Mouse (Mus musculus) CH12.LX (cell line): ENCODE results near the gene Nup188. TPM values are rescaled to one million over a fixed set of nuclear protein-coding genes. Genes with fewer than 3 reads are reported as not detected.

Source experiments
- DNase-seq: peaks from one replicate; pipeline ENCODE4 v3.0.0-alpha.2; 2013; ENCODE audit errors: extremely low read depth
- H3K27ac ChIP-seq: 2 replicates; pipeline ENCODE4 v1.5.1; 2012; ENCODE audit warnings: low read depth, mild to moderate bottlenecking, control low read depth, moderate library complexity; ENCODE audit not compliant: insufficient read depth
- H3K27me3 ChIP-seq: replicated peaks from 2 replicates; pipeline ENCODE3; 2012; ENCODE audit warnings: inconsistent platforms
- H3K36me3 ChIP-seq, 2 experiments: replicated peaks in 1 of 2; 2 replicates each; pipeline versions ENCODE3 to v1.6.1; 2012; ENCODE audit warnings: inconsistent platforms in 1 of 2, low read length in 1 of 2, mild to moderate bottlenecking in 1 of 2, mixed read lengths in 1 of 2, moderate library complexity in 1 of 2; ENCODE audit not compliant: control insufficient read depth in 1 of 2, insufficient read depth in 1 of 2
- H3K4me1 ChIP-seq, 2 experiments: 2 replicates each; pipeline ENCODE4 v1.6.1; 2012; ENCODE audit warnings: inconsistent platforms in 1 of 2, moderate library complexity in 1 of 2; ENCODE audit not compliant: insufficient read depth in 2 of 2, control insufficient read depth in 1 of 2
- H3K4me2 ChIP-seq: 2 replicates; pipeline ENCODE4 v1.6.1; 2012; ENCODE audit warnings: low read depth, mild to moderate bottlenecking, control low read depth; ENCODE audit not compliant: poor library complexity, insufficient read depth, severe bottlenecking
- H3K4me3 ChIP-seq, 3 experiments: fragments of 150-350 bp in 1 of 3; sonication (generic) in 1 of 3; replicated peaks in 1 of 3; 2 replicates each; pipeline versions ENCODE3 to v1.5.1; 2011 to 2012; ENCODE audit warnings: low read depth in 2 of 3, low read length in 2 of 3, mild to moderate bottlenecking in 2 of 3, moderate library complexity in 2 of 3, control low read depth in 1 of 3, improper control_type of control experiment in 1 of 3, inconsistent platforms in 1 of 3, mixed read lengths in 1 of 3; ENCODE audit not compliant: poor library complexity in 1 of 3
- H3K79me2 ChIP-seq: replicated peaks from 2 replicates; pipeline ENCODE4 v1.6.1; 2012; ENCODE audit warnings: mild to moderate bottlenecking, moderate library complexity; ENCODE audit not compliant: control insufficient read depth, poor library complexity, insufficient read depth, severe bottlenecking; ENCODE audit errors: extremely low read depth
- H3K9ac ChIP-seq: 2 replicates; pipeline ENCODE4 v1.6.1; 2012; ENCODE audit warnings: low read depth, mild to moderate bottlenecking, control low read depth, moderate library complexity; ENCODE audit not compliant: insufficient read depth
- H3K9me3 ChIP-seq: replicated peaks from 2 replicates; pipeline ENCODE3; 2012; ENCODE audit warnings: low read length, inconsistent platforms, mixed read lengths
- BHLHE40 ChIP-seq: IDR thresholded peaks from 2 replicates; pipeline ENCODE4 v1.6.1; 2011; ENCODE audit warnings: mild to moderate bottlenecking, low read depth, low read length, improper control_type of control experiment
- CHD1 ChIP-seq: IDR thresholded peaks from 2 replicates; pipeline ENCODE4 v1.6.1; 2012; ENCODE audit warnings: low read depth, low read length, improper control_type of control experiment, inconsistent platforms
- E2F4 ChIP-seq: IDR thresholded peaks from 2 replicates; pipeline ENCODE4 v1.6.1; 2011; ENCODE audit warnings: low read depth, low read length, improper control_type of control experiment; ENCODE audit not compliant: insufficient replicate concordance
- ELF1 ChIP-seq: IDR thresholded peaks from 2 replicates; pipeline ENCODE4 v1.6.1; 2014; ENCODE audit warnings: low read depth, mild to moderate bottlenecking, inconsistent platforms, low read length, improper control_type of control experiment
- EP300 ChIP-seq: IDR thresholded peaks from 2 replicates; pipeline ENCODE4 v1.6.1; 2011; ENCODE audit warnings: low read length, improper control_type of control experiment
- ETS1 ChIP-seq: conservative IDR thresholded peaks from 2 replicates; pipeline ENCODE4 v1.6.1; 2012; ENCODE audit warnings: low read depth, mild to moderate bottlenecking, inconsistent platforms, low read length, improper control_type of control experiment, moderate library complexity
- GABPA ChIP-seq: IDR thresholded peaks from 2 replicates; pipeline ENCODE4 v1.6.1; 2012; ENCODE audit warnings: low read depth, low read length, improper control_type of control experiment, inconsistent platforms; ENCODE audit not compliant: insufficient replicate concordance
- HCFC1 ChIP-seq: IDR thresholded peaks from 2 replicates; pipeline ENCODE4 v1.6.1; 2012; ENCODE audit warnings: low read depth, mild to moderate bottlenecking, inconsistent platforms, low read length, improper control_type of control experiment
- KAT2A ChIP-seq: IDR thresholded peaks from 2 replicates; pipeline ENCODE4 v1.6.1; 2012; ENCODE audit warnings: low read length, improper control_type of control experiment, inconsistent platforms; ENCODE audit not compliant: insufficient replicate concordance
- MAX ChIP-seq: IDR thresholded peaks from 2 replicates; pipeline ENCODE4 v1.6.1; 2011; ENCODE audit warnings: low read length, improper control_type of control experiment
- MAZ ChIP-seq: IDR thresholded peaks from 2 replicates; pipeline ENCODE4 v1.6.1; 2012; ENCODE audit warnings: low read depth, mild to moderate bottlenecking, inconsistent platforms, low read length, improper control_type of control experiment, moderate library complexity
- MEF2A ChIP-seq: IDR thresholded peaks from 2 replicates; pipeline ENCODE4 v1.6.1; 2014; ENCODE audit warnings: low read depth, mild to moderate bottlenecking, inconsistent platforms, low read length, improper control_type of control experiment, borderline replicate concordance
- NELFE ChIP-seq: IDR thresholded peaks from 2 replicates; pipeline ENCODE4 v1.6.1; 2011; ENCODE audit warnings: low read depth, low read length, improper control_type of control experiment
- POLR2A ChIP-seq: IDR thresholded peaks from 2 replicates; pipeline ENCODE4 v1.6.1; 2011; ENCODE audit warnings: low read depth, mild to moderate bottlenecking, improper control_type of control experiment, low read length
- POLR2AphosphoS2 ChIP-seq: IDR thresholded peaks from 2 replicates; pipeline ENCODE4 v1.6.1; 2011; ENCODE audit warnings: low read depth, low read length, improper control_type of control experiment
- RAD21 ChIP-seq: IDR thresholded peaks from 2 replicates; pipeline ENCODE4 v1.6.1; 2011; ENCODE audit warnings: low read depth, mild to moderate bottlenecking, low read length, improper control_type of control experiment, moderate library complexity
- RCOR1 ChIP-seq: conservative IDR thresholded peaks from 2 replicates; pipeline ENCODE4 v1.6.1; 2012; ENCODE audit warnings: low read depth, mild to moderate bottlenecking, inconsistent platforms, low read length, improper control_type of control experiment
- SIN3A ChIP-seq: IDR thresholded peaks from 2 replicates; pipeline ENCODE4 v1.6.1; 2012; ENCODE audit warnings: low read length, improper control_type of control experiment, inconsistent platforms
- TBP ChIP-seq: conservative IDR thresholded peaks from 2 replicates; pipeline ENCODE4 v1.6.1; 2011; ENCODE audit warnings: low read depth, low read length, improper control_type of control experiment
- UBTF ChIP-seq: IDR thresholded peaks from 2 replicates; pipeline ENCODE4 v1.6.1; 2012; ENCODE audit warnings: low read depth, mild to moderate bottlenecking, inconsistent platforms, low read length, improper control_type of control experiment, moderate library complexity
- USF1 ChIP-seq: IDR thresholded peaks from 2 replicates; pipeline ENCODE4 v1.6.1; 2014; ENCODE audit warnings: low read depth, mild to moderate bottlenecking, inconsistent platforms, low read length, improper control_type of control experiment
- USF2 ChIP-seq: conservative IDR thresholded peaks from 2 replicates; pipeline ENCODE4 v1.6.1; 2011; ENCODE audit warnings: low read depth, low read length, improper control_type of control experiment
- ZKSCAN1 ChIP-seq: IDR thresholded peaks from 2 replicates; pipeline ENCODE4 v1.6.1; 2012; ENCODE audit warnings: low read depth, inconsistent platforms, low read length, improper control_type of control experiment, borderline replicate concordance
- ZMIZ1 ChIP-seq: IDR thresholded peaks from 2 replicates; pipeline ENCODE4 v1.6.1; 2012; ENCODE audit warnings: low read depth, mild to moderate bottlenecking, inconsistent platforms, low read length, improper control_type of control experiment
- ZNF384 ChIP-seq: IDR thresholded peaks from 2 replicates; pipeline ENCODE4 v1.6.1; 2012; ENCODE audit warnings: low read depth, low read length, improper control_type of control experiment, inconsistent platforms
- dilution Hi-C: fragments of 300-500 bp; cut with MboI; formaldehyde crosslinking; loops from 2 replicates; pipeline ENCODE4 v1.14.3; 2020; ENCODE audit warnings: low sequenced_read_pairs; ENCODE audit not compliant: extremely low pct_unique_long_range_greater_than_20kb, extremely low pct_ligation_motif_present
- in situ Hi-C: fragments of 300-500 bp; cut with MboI; formaldehyde crosslinking; loops from 3 replicates; pipeline ENCODE4 v1.14.3; 2019; ENCODE audit warnings: low sequenced_read_pairs, low pct_ligation_motif_present, low pct_unique_long_range_greater_than_20kb, mixed read lengths
- polyA plus RNA-seq: library from polyadenylated mRNA; unstranded; fragments of >175 nt; gene quantifications from 2 replicates; pipeline ENCODE4 v1.2.1, GENCODE M21; 2012; ENCODE audit warnings: low read depth; ENCODE audit not compliant: insufficient read length
- total RNA-seq, 2 experiments: library from RNA; depleted of rRNA; stranded (reverse); fragments of 300-350 nt in 1 of 2; fragments of >200 nt in 1 of 2; gene quantifications; 2 replicates each; pipeline ENCODE4 v1.2.3; 2012 to 2014

Gene Nup188
- total and polyA plus RNA-seq, 3 experiments = 19.7 to 58.8 (median 47.6) TPM

- TF ChIP-seq NELFE = peak; percentile 92
These were observed at the start of gene Nup188, which contains the start of gene Dolk (continued) for GRCm38 (mm10) chr2:30286192-30287026.

- dilution Hi-C loops = no loop called here
- H3K79me2 ChIP-seq = no peaks in the 10 kb centered on the region
- H3K4me1 ChIP-seq = peaks cover 5 to 29% of the 10 kb centered on the region in 2 experiments; a peak in 3 of 4 replicates
- DNase-seq = peak; percentile 48
- H3K4me3 ChIP-seq = peak overlapping the region; percentile 72 to 84 (median 82)
- H3K4me2 ChIP-seq = peak overlapping the region; percentile 95
- H3K27ac ChIP-seq = peak overlapping the region; percentile 71
- peak overlapping the region; percentile 90 for H3K9ac ChIP-seq
- TF ChIP-seq ETS1 (no peak), ELF1 (0 out of 2 replicates have a peak, but pooled peaks have one; percentile 16), BHLHE40 (no peak), TBP (peak; percentile 36; the same call in 1 of the 2 replicates)
- peaks cover 2% of the 10 kb centered on the region for H3K9me3 ChIP-seq
- H3K27me3 ChIP-seq = no peaks in the 10 kb centered on the region
- in situ Hi-C loops = no loop called here
- peaks cover 9 to 22% of the 10 kb centered on the region in 2 experiments for H3K36me3 ChIP-seq
These were observed 49.6 kb upstream of the Nup188 start for GRCm38 (mm10) chr2:30236426-30237198.

- dilution Hi-C loops (no loop called here), in situ Hi-C loops (no loop called here)
- H3K27ac ChIP-seq = peak within 1 kb of the TSS; percentile 71
- peak; percentile 98 for DNase-seq
- peak within 1 kb of the TSS; percentile 90 for H3K9ac ChIP-seq
- H3K27me3 ChIP-seq = no peaks in the 10 kb centered on the region
- H3K36me3 ChIP-seq = peaks cover 9 to 26% of the 10 kb centered on the region in 2 experiments
- H3K4me3 ChIP-seq = peak within 1 kb of the TSS; percentile 80 to 84 (median 82)
- H3K9me3 ChIP-seq = no peaks in the 10 kb centered on the region
- no peaks in the 10 kb centered on the region for H3K79me2 ChIP-seq
- H3K4me2 ChIP-seq = peak within 1 kb of the TSS; percentile 95
- H3K4me1 ChIP-seq = peaks cover 5 to 29% of the 10 kb centered on the region in 2 experiments; a peak in 3 of 4 replicates
- TF ChIP-seq E2F4 (no peak), GABPA (peak; percentile 21; the same call in 1 of the 2 replicates), CHD1 (no peak; the same call in 1 of the 2 replicates), SIN3A (peak; percentile 99), KAT2A (peak; percentile 88; the same call in 1 of the 2 replicates), USF1 (peak; percentile 90), RAD21 (peak; percentile 50), ZMIZ1 (peak; percentile 45; the same call in 1 of the 2 replicates), USF2 (peak; percentile 81), HCFC1 (peak; percentile 97), MAZ (peak; percentile 71), MAX (peak; percentile 97), ZKSCAN1 (no peak), POLR2AphosphoS2 (no peak; the same call in 1 of the 2 replicates), UBTF (0 out of 2 replicates have a peak, but pooled peaks have one; percentile 79), EP300 (no peak), ZNF384 (no peak), MEF2A (peak; percentile 44), POLR2A (peak; percentile 72; the same call in 1 of the 2 replicates), RCOR1 (no peak)
These were observed 48.9 kb upstream of the Nup188 start, which contains the start of gene Lrrc8a for GRCm38 (mm10) chr2:30237199-30237880. Gene Lrrc8a, plus strand, starts transcription at chr2:30237715.
